Mouse (Mus musculus) stomach, postnatal 0 days (tissue): ENCODE measurements at regions not wholly inside any gene's neighbourhood (a gene's known extent, or its start where the extent isn't known, plus 50 kb on each side); places are given as distances from the start of the nearest gene placed in this dataset.
A peak's percentile ranks its signal among the peaks of the same experiment; 100 is the strongest.

Experiments
- ATAC-seq: fragments of 200-750 bp; cut with Nextera tagmentation; 2 replicates; pipeline ENCODE4 v1.8.0; 2017; ENCODE audit not compliant: low FRiP score, low TSS enrichment
- DNase-seq: peaks from one replicate; pipeline ENCODE4 v3.0.0-alpha.2; 2016; ENCODE audit warnings: low spot score
- H3K27ac ChIP-seq: fragments of 300-500 bp; sonication (generic); replicated peaks from 2 replicates; pipeline ENCODE4 v1.5.1; 2014; ENCODE audit warnings: mild to moderate bottlenecking, control low read depth
- H3K27me3 ChIP-seq: fragments of 300-500 bp; sonication (generic); 2 replicates; pipeline ENCODE4 v1.6.1; 2014; ENCODE audit warnings: low read length; ENCODE audit not compliant: control insufficient read depth, insufficient read depth
- H3K36me3 ChIP-seq: fragments of 300-500 bp; sonication (generic); 2 replicates; pipeline ENCODE4 v1.6.1; 2014; ENCODE audit warnings: low read length, mixed read lengths; ENCODE audit not compliant: control insufficient read depth, insufficient read depth
- H3K4me1 ChIP-seq: fragments of 300-500 bp; sonication (generic); replicated peaks from 2 replicates; pipeline ENCODE4 v1.6.1; 2014; ENCODE audit warnings: antibody characterized with exemption; ENCODE audit not compliant: control insufficient read depth, insufficient read depth
- H3K4me2 ChIP-seq: fragments of 300-500 bp; sonication (generic); replicated peaks from 2 replicates; pipeline ENCODE4 v1.6.1; 2014; ENCODE audit warnings: low read depth, mild to moderate bottlenecking, control low read depth, moderate library complexity
- H3K4me3 ChIP-seq: fragments of 300-500 bp; sonication (generic); 2 replicates; pipeline ENCODE4 v1.5.1; 2014; ENCODE audit warnings: low read depth, low read length, control low read depth
- H3K9ac ChIP-seq: fragments of 300-500 bp; sonication (generic); 2 replicates; pipeline ENCODE4 v1.6.1; 2014; ENCODE audit warnings: mild to moderate bottlenecking, low read length, control low read depth, mixed read lengths
- H3K9me3 ChIP-seq: fragments of 300-500 bp; sonication (generic); 2 replicates; pipeline ENCODE4 v1.6.1; 2016; ENCODE audit warnings: low read length; ENCODE audit not compliant: control insufficient read depth
- CTCF ChIP-seq: IDR thresholded peaks from 2 replicates; pipeline ENCODE4 v1.5.1; 2016; ENCODE audit warnings: antibody characterized with exemption, low read depth, mild to moderate bottlenecking, moderate library complexity
- EP300 ChIP-seq: optimal IDR thresholded peaks from 2 replicates; pipeline ENCODE3; 2016; ENCODE audit warnings: antibody characterized with exemption
- WGBS: fragments of 180-500 bp; shearing (Covaris S2); extraction: QIAGEN DNeasy Blood & Tissue Kit; methylation state at CpG from one replicate; pipeline ENCODE4 v1.1.7; 2014; 5-methylcytosine and 5-hydroxymethylcytosine counted together

- Histone ChIP-seq H3K27ac (no peak overlapping the region), H3K4me1 (peaks cover 5% of the 10 kb centered on the region), H3K4me3 (no peak overlapping the region), H3K4me2 (no peak overlapping the region), H3K27me3 (no peaks in the 10 kb centered on the region), H3K36me3 (no peaks in the 10 kb centered on the region), H3K9me3 (no peaks in the 10 kb centered on the region), H3K9ac (no peak overlapping the region)
- 51% methylated on average over 8 of the region's 8 CpGs for WGBS
- TF ChIP-seq CTCF (no peak), EP300 (no peak)
- DNase-seq (no peak), ATAC-seq (no peak)
Measured at GRCm38 (mm10) chr2:144158256-144158655, 112.2 kb upstream of the Mgme1 start.

DNA sequence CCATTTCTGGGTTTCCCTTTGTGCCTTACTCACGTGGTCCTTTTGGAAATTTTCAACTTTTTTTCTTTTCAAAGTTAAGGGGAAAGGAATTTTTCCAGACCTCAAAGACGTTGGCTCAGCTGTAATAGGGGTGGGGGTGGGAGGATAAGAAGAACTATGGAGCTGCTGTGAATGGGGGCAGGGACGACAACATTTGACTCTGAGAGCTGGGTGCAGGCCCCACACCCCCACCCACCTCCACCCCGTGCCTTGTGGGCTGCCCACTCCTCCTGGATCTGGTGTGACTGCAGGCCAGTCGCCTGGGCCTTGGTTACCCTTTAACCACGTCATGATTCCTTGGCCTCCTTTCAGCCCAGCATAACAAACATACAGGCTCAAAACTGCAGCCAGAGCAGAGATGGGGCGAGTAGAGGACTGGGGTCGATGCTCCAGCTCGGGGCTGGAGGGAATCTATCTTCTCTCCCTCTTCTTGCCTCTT is 110.6 kb upstream of the Mgme1 start:
- H3K4me1 ChIP-seq: peaks cover 5% of the 10 kb centered on the region
- H3K4me3 ChIP-seq: no peak overlapping the region
- ATAC-seq (peak; percentile 8; the same call in 1 of the 2 replicates), DNase-seq (no peak)
- WGBS: 16% methylated on average over 9 of the region's 9 CpGs
- H3K9me3 ChIP-seq: no peaks in the 10 kb centered on the region
- H3K27me3 ChIP-seq: no peaks in the 10 kb centered on the region
- H3K36me3 ChIP-seq: no peaks in the 10 kb centered on the region
- H3K4me2 ChIP-seq: no peak overlapping the region
- TF ChIP-seq EP300 (no peak), CTCF (no peak)
- H3K9ac ChIP-seq: no peak overlapping the region
- peak overlapping the region; percentile 42 for H3K27ac ChIP-seq

DNA sequence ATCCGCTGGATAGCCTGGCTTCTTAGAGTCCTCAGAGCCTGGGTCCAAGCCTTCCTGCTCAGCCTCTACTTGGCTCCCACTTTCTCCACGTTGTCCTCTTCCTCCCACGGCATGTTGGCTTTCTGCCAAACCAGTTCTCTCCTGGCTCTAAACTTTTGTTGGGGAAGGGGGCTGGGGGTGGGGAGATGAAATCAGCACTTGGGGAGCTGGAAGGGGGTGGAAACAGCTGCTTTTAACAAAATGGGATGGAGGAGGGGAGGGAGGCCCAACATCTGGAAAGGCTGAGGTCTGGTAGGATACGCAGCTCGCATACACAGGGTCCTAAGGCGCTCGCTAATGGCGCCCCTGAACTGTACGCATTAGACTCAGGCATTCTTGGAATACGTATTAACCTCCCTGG is 110.0 kb upstream of the Mgme1 start:
- no peaks in the 10 kb centered on the region for H3K27me3 ChIP-seq
- H3K9me3 ChIP-seq: no peaks in the 10 kb centered on the region
- TF ChIP-seq CTCF (no peak), EP300 (no peak)
- H3K27ac ChIP-seq: peak overlapping the region; percentile 42
- H3K36me3 ChIP-seq: no peaks in the 10 kb centered on the region
- DNase-seq (peak; percentile 33), ATAC-seq (no peak)
- H3K4me1 ChIP-seq: peaks cover 5% of the 10 kb centered on the region
- H3K4me3 ChIP-seq: no peak overlapping the region
- H3K4me2 ChIP-seq: no peak overlapping the region
- no peak overlapping the region for H3K9ac ChIP-seq
- 40% methylated on average over 10 of the region's 10 CpGs for WGBS

- H3K27ac ChIP-seq: peak overlapping the region; percentile 63
- peaks cover 5% of the 10 kb centered on the region for H3K4me1 ChIP-seq
- DNase-seq: no peak
- ATAC-seq: no peak
- no peak overlapping the region for H3K9ac ChIP-seq
- no peak overlapping the region for H3K4me2 ChIP-seq
- H3K9me3 ChIP-seq: no peaks in the 10 kb centered on the region
- no peaks in the 10 kb centered on the region for H3K36me3 ChIP-seq
- TF ChIP-seq EP300 (no peak), CTCF (no peak)
- WGBS: 40% methylated on average over 1 of the region's 1 CpGs
- no peaks in the 10 kb centered on the region for H3K27me3 ChIP-seq
- no peak overlapping the region for H3K4me3 ChIP-seq
Measured at GRCm38 (mm10) chr2:144161852-144162251, 108.6 kb upstream of the Mgme1 start.

DNA sequence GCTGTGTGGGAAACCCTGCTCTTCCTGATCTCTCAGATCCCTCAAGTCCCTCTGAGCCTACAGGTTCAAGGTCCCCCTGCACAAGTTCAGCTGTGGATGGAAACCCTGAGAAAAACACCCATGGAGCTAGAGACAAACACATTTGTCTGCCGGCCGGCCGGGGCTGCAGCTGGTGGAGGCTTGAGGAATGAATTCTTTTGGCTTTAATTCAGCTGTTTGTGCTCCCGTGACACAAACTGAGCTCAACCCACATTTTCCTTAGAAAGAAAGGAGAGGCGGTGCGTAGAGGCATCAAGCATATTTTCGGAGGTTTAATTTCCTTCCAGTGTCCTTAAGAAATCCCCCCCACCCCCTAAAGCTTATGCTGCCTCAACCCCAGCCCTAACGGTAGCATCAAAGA is 106.4 kb upstream of the Mgme1 start:
- peaks cover 5% of the 10 kb centered on the region for H3K4me1 ChIP-seq
- ATAC-seq: peak; percentile 8; the same call in 1 of the 2 replicates
- 10% methylated on average over 8 of the region's 8 CpGs for WGBS

GRCm38 (mm10) chr2:144164986-144165821 is 105.3 kb upstream of the Mgme1 start:
- TF ChIP-seq EP300: no peak
- under 1% methylated on average over 37 of the region's 37 CpGs for WGBS
- H3K27ac ChIP-seq: peak overlapping the region; percentile 99
- peak overlapping the region; percentile 66 for H3K4me3 ChIP-seq
- no peaks in the 10 kb centered on the region for H3K9me3 ChIP-seq
- no peaks in the 10 kb centered on the region; the same call in 1 of the 2 replicates for H3K4me1 ChIP-seq
- peak; percentile 85 for ATAC-seq
- peak overlapping the region; percentile 64 for H3K4me2 ChIP-seq
- peak overlapping the region; percentile 86 for H3K9ac ChIP-seq
- peak; percentile 86 for DNase-seq
- no peaks in the 10 kb centered on the region for H3K27me3 ChIP-seq
- no peaks in the 10 kb centered on the region for H3K36me3 ChIP-seq

More for the DNA sequence above, 106.4 kb upstream of the Mgme1 start:
- Histone ChIP-seq H3K9me3 (no peaks in the 10 kb centered on the region), H3K4me2 (peak overlapping the region; percentile 64), H3K9ac (peak overlapping the region; percentile 86), H3K27me3 (no peaks in the 10 kb centered on the region), H3K36me3 (no peaks in the 10 kb centered on the region), H3K27ac (peak overlapping the region; percentile 99), H3K4me3 (peak overlapping the region; percentile 66)
- peak; percentile 34 for DNase-seq
- TF ChIP-seq EP300 (no peak), CTCF (no peak)
